Mouse (Mus musculus) neutrophil, adult 83 days (primary cell): ENCODE results near the gene Lyrm4. TPM values are rescaled to one million over a fixed set of nuclear protein-coding genes. Genes with fewer than 3 reads are reported as not detected.

Experiments used
- total RNA-seq, 2 experiments: library from RNA; stranded (reverse); gene quantifications; one replicate each; pipeline ENCODE4 v1.2.4; 2023

Lyrm4 gene
- 1 to 10 TPM; 5.9 to 6.0 TPM for total RNA-seq

DNA sequence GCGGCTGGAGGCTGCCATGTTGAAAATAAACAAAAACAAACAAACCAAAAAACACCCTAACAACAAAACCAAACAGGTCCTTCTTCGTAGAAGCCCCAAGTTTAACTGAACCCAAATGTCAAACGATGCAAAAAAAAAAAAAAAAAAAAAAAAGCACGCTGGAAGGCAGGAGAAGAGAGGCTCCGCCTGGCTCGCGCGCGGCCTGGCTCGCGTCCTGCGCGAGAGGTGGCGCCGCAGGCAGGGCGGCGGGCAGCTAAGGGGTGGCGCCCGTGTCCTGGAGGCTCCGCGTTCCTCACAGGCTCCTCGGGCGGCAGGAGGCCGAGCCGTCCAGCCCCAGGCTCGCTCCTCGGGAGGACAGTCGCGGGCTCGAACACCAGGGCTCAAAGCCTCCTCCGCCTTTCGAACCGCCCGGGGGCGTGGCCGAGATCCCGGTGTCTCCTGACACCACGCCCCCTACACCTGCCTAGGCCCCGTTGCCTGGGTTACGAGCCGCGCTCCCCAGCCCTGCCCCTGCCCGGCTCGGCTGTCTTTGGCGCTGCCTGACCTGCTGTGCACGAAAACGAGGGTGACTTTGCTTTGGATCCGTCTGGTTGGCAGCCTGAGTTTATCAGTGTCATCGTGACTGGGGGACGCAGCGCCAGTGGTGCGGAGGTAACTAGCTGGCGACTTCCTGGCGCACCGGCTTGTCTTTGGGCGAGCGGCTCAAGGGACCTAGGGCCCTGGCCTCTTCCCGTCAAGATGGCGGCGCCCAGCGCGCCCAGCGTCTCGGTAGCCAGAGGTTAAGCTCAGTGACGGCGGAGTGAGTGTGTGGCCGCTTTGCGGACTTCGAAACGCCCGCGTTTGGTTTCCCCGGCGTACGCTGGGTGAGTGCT is at the start of gene Lyrm4, which contains the start of gene Fars2:
Gene Lyrm4, minus strand, starts transcription at position 384 of the 872 bp plus-strand sequence.
Gene Fars2, plus strand, starts transcription at position 270 of the 872 bp plus-strand sequence.

DNA sequence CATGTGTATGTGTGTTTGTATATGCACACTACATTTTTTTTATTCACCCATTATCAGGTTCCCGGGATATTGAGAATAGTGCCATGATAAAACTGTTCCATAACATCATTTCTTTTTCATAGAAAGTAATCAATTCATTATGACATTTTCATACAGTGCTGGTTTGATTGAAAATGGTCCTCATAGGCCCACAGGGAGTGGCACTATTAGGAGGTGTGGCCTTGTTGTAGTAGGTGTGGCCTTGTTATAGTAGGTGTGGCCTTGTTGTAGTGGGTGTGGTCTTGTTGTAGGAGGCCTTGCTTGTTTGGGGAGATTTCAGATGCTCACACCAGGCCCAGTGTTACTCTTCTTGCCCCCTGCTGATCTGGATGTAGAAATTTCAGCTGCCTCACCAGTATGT is 158.8 kb downstream of the Lyrm4 start, which contains the start of gene Ppp1r3g:
Gene Ppp1r3g, plus strand, starts transcription at position 301 of the 400 bp plus-strand sequence.

Other genes starting within 250 kb of the Lyrm4 start
- gene Rpp40, start 211.2 kb downstream of the Lyrm4 start, total RNA-seq: under 1 TPM; 0.28 to 0.42 TPM
- not detected for gene Ppp1r3g, start 158.7 kb downstream of the Lyrm4 start, total RNA-seq
- 10 to 100 TPM; 20.7 to 22.4 TPM for gene Fars2, start 114 bp downstream of the Lyrm4 start, total RNA-seq